Mouse (Mus musculus): Measurements from ENCODE around the gene Rundc1.
"Not testable (repeated sequence)": the region's sequence is repeated elsewhere in the genome, so short reads cannot be mapped to it uniquely, and the experiment has no call there.

The Rundc1 gene

GRCm38 (mm10) chr11:101442760-101443159, 17.9 kb downstream of the Rundc1 start:
- no peak for DNase-seq (ENCODE audit: low spot score in 2 of 2)

GRCm38 (mm10) chr11:101446319-101446718, 21.4 kb downstream of the Rundc1 start:
- no peak for DNase-seq (ENCODE audit: low spot score in 2 of 2)

GRCm38 (mm10) chr11:101446860-101447259, 22.0 kb downstream of the Rundc1 start:
- not testable (repeated sequence) for DNase-seq (ENCODE audit: low spot score in 2 of 2)

GRCm38 (mm10) chr11:101447786-101448185, 22.9 kb downstream of the Rundc1 start:
- DNase-seq (ENCODE audit: low spot score in 2 of 2), result no peak

- peak in 1 of 2 experiments; percentile 40 for DNase-seq (ENCODE audit: low spot score in 2 of 2)
Observed at GRCm38 (mm10) chr11:101448274-101448746, 23.4 kb downstream of the Rundc1 start, which contains the start of gene Ifi35. Gene Ifi35 (plus strand): TSS chr11:101448407.

- DNase-seq (ENCODE audit: low spot score in 2 of 2), result no peak
Observed at GRCm38 (mm10) chr11:101448899-101449298, 24.0 kb downstream of the Rundc1 start.

GRCm38 (mm10) chr11:101449596-101449995, 24.7 kb downstream of the Rundc1 start:
- not testable (repeated sequence) for DNase-seq (ENCODE audit: low spot score in 2 of 2)

GRCm38 (mm10) chr11:101450394-101450793, 25.5 kb downstream of the Rundc1 start:
- no peak for DNase-seq (ENCODE audit: low spot score in 2 of 2)

GRCm38 (mm10) chr11:101451536-101451935, 26.7 kb downstream of the Rundc1 start:
- no peak for DNase-seq (ENCODE audit: low spot score in 2 of 2)

GRCm38 (mm10) chr11:101452093-101452774, 27.3 kb downstream of the Rundc1 start:
- no peak for DNase-seq (ENCODE audit: low spot score in 2 of 2)

GRCm38 (mm10) chr11:101454702-101455101, 29.8 kb downstream of the Rundc1 start:
- peak; percentile 69 to 71 for DNase-seq (ENCODE audit: low spot score in 2 of 2)

- no peak for DNase-seq (ENCODE audit: low spot score in 2 of 2)
Observed at GRCm38 (mm10) chr11:101455627-101456026, 30.7 kb downstream of the Rundc1 start.

- no peak for DNase-seq (ENCODE audit: low spot score in 2 of 2)
Observed at GRCm38 (mm10) chr11:101457631-101458030, 32.7 kb downstream of the Rundc1 start.

GRCm38 (mm10) chr11:101458217-101458616, 33.3 kb downstream of the Rundc1 start:
- DNase-seq (ENCODE audit: low spot score in 2 of 2), result no peak

GRCm38 (mm10) chr11:101459716-101460115, 34.8 kb downstream of the Rundc1 start:
- DNase-seq (ENCODE audit: low spot score in 2 of 2), result no peak

GRCm38 (mm10) chr11:101460321-101460720, 35.4 kb downstream of the Rundc1 start:
- DNase-seq (ENCODE audit: low spot score in 2 of 2), result no peak

- no peak for DNase-seq (ENCODE audit: low spot score in 2 of 2)
Observed at GRCm38 (mm10) chr11:101462141-101462540, 37.3 kb downstream of the Rundc1 start.

GRCm38 (mm10) chr11:101462583-101463440, 37.9 kb downstream of the Rundc1 start:
- DNase-seq (ENCODE audit: low spot score in 2 of 2), result no peak

- DNase-seq (ENCODE audit: low spot score in 2 of 2), result no peak
Observed at GRCm38 (mm10) chr11:101464211-101465100, 39.6 kb downstream of the Rundc1 start, which contains the start of gene Rnd2. Gene Rnd2 (plus strand): TSS chr11:101464999.

- DNase-seq (ENCODE audit: low spot score in 2 of 2), result peak; percentile 60 to 72
Observed at GRCm38 (mm10) chr11:101465101-101465868, 40.4 kb downstream of the Rundc1 start.
